Mouse (Mus musculus): ENCODE data around the gene Rtp2.

GRCm38 (mm10) chr16:23978495-23978894 lies 46.3 kb upstream of the Rtp2 start:
- TF ChIP-seq CTCF (IDR thresholded peaks at IDR 0.05; ENCODE audit: low read depth, low read length) (no peak), POLR2A (IDR thresholded peaks at IDR 0.05; ENCODE audit: extremely low read depth, insufficient read depth, low read length) (no peak)

Measured in liver, adult 2 months (tissue).